Mouse (Mus musculus): ENCODE results near the gene Snx30. TPM values are rescaled to one million over a fixed set of nuclear protein-coding genes. Genes with fewer than 3 reads are reported as not detected.

Snx30 gene
- polyA plus RNA-seq, 1 experiment from 2014 or later: 16.5 TPM

DNA sequence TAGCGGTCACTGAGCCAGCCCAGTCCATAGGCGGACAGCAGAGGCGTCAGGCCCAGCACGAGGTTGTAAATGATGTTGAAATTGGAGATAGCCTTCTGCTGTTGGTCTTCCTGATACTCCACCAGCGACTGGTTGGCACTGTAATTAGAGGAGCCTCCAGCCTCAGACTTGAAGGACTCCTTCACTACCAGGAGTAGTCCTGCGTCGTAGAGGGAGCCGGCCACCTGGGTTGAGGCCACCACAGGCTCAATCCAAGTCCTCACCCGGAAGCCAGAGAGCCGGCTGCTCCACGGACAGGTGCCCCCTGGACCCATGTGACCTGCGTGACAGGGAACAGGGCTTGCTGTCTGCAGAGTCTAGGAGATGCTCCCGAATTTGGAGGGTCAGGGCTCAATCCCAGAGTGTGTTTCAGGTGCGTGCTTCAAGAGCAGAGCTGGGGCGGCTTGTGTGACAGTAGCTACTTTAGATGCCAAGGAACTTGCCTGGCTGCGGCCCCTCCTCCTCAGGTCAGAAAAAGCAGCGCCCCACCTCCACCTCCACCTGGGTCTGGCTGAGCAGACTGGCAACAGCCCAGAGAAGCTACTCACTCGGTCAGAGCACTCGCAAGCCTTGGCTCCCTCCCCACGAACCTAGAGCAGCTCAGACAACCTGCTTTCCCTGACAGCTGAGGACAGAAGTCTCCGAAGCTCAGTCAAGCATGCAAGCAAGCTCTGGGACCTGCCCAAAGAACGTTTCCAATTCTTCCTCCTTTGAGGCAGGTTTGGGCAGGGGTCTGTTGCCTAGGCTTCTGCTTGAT, 109.2 kb downstream of the Snx30 start, which contains the start of gene Slc46a2:
Slc46a2 (minus strand) TSS at position 449 of the 796 bp plus-strand sequence.
- H3K4me2 ChIP-seq (ENCODE audit: low read length): peak within 1 kb of the TSS; percentile 31

GRCm38 (mm10) chr4:59917966-59918365, 112.3 kb downstream of the Snx30 start:
- Histone ChIP-seq H3K36me3 (ENCODE audit: control insufficient read depth, insufficient read depth, low read length) (no peaks in the 10 kb centered on the region), H3K4me2 (ENCODE audit: low read length) (no peak overlapping the region), H3K9ac (ENCODE audit: low read depth, low read length) (no peak overlapping the region), H3K4me1 (ENCODE audit: control insufficient read depth, insufficient read depth, low read depth, low read length) (no peaks in the 10 kb centered on the region), H3K27me3 (replicated peaks; ENCODE audit: control insufficient read depth, insufficient read depth, low read length) (peaks cover 8% of the 10 kb centered on the region; the same call in 1 of the 2 replicates), H3K9me3 (ENCODE audit: control insufficient read depth, low read length) (no peaks in the 10 kb centered on the region), H3K27ac (ENCODE audit: low read depth, low read length) (no peak overlapping the region), H3K4me3 (ENCODE audit: low read length) (no peak overlapping the region)
- no peak for ATAC-seq
- 95% methylated on average over 3 of the region's 3 CpGs for WGBS

More for the DNA sequence above, 109.2 kb downstream of the Snx30 start, which contains the start of gene Slc46a2:
- Histone ChIP-seq H3K27me3 (replicated peaks; ENCODE audit: control insufficient read depth, insufficient read depth, low read length) (peaks cover 8% of the 10 kb centered on the region; the same call in 1 of the 2 replicates), H3K27ac (ENCODE audit: low read depth, low read length) (no peak within 1 kb of the TSS), H3K4me1 (ENCODE audit: control insufficient read depth, insufficient read depth, low read depth, low read length) (no peaks in the 10 kb centered on the region), H3K36me3 (ENCODE audit: control insufficient read depth, insufficient read depth, low read length) (no peaks in the 10 kb centered on the region), H3K4me3 (ENCODE audit: low read length) (no peak within 1 kb of the TSS), H3K9ac (ENCODE audit: low read depth, low read length) (no peak within 1 kb of the TSS), H3K9me3 (ENCODE audit: control insufficient read depth, low read length) (no peaks in the 10 kb centered on the region)
- ATAC-seq: peak; percentile 69; the same call in 1 of the 2 replicates
- WGBS: 17% methylated on average over 22 of the region's 22 CpGs

GRCm38 (mm10) chr4:59925082-59925481, 119.4 kb downstream of the Snx30 start:
- Histone ChIP-seq H3K36me3 (ENCODE audit: control insufficient read depth, insufficient read depth, low read length) (no peaks in the 10 kb centered on the region), H3K27me3 (replicated peaks; ENCODE audit: control insufficient read depth, insufficient read depth, low read length) (no peaks in the 10 kb centered on the region), H3K9ac (ENCODE audit: low read depth, low read length) (no peak overlapping the region), H3K27ac (ENCODE audit: low read depth, low read length) (no peak overlapping the region), H3K4me3 (ENCODE audit: low read length) (no peak overlapping the region), H3K4me2 (ENCODE audit: low read length) (no peak overlapping the region), H3K9me3 (ENCODE audit: control insufficient read depth, low read length) (no peaks in the 10 kb centered on the region), H3K4me1 (ENCODE audit: control insufficient read depth, insufficient read depth, low read depth, low read length) (no peaks in the 10 kb centered on the region)
- no peak for ATAC-seq
- 83% methylated on average over 9 of the region's 9 CpGs for WGBS

GRCm38 (mm10) chr4:59927666-59928065, 122.0 kb downstream of the Snx30 start:
- WGBS: 87% methylated on average over 3 of the region's 3 CpGs
- Histone ChIP-seq H3K9ac (ENCODE audit: low read depth, low read length) (no peak overlapping the region), H3K4me3 (ENCODE audit: low read length) (no peak overlapping the region), H3K9me3 (ENCODE audit: control insufficient read depth, low read length) (no peaks in the 10 kb centered on the region), H3K27ac (ENCODE audit: low read depth, low read length) (no peak overlapping the region), H3K4me1 (ENCODE audit: control insufficient read depth, insufficient read depth, low read depth, low read length) (no peaks in the 10 kb centered on the region), H3K4me2 (ENCODE audit: low read length) (no peak overlapping the region), H3K27me3 (replicated peaks; ENCODE audit: control insufficient read depth, insufficient read depth, low read length) (no peaks in the 10 kb centered on the region), H3K36me3 (ENCODE audit: control insufficient read depth, insufficient read depth, low read length) (no peaks in the 10 kb centered on the region)
- no peak for ATAC-seq

DNA sequence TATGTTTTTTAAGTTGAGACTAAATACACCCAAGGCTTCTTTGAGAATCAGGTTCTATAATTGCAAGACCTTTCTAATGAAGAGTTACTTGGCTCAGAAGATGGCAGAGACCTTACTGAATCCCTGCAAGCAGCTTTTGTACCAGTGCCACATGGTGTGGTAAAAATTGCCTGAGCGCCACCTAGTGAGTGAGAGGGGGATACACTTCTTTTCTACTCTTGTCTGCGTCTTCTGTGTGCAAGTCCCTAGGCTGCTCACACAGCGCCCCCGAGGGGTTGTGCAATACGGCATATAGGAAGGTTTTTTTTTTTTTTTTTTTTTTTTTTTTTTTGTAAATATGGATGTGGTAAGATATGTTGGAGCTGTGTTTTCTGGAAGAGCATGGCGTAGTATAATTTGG, 122.7 kb downstream of the Snx30 start:
- peak; percentile 43; the same call in 1 of the 2 replicates for ATAC-seq
- H3K36me3 ChIP-seq (ENCODE audit: control insufficient read depth, insufficient read depth, low read length): no peaks in the 10 kb centered on the region
- no peaks in the 10 kb centered on the region for H3K9me3 ChIP-seq (ENCODE audit: control insufficient read depth, low read length)
- H3K27me3 ChIP-seq (replicated peaks; ENCODE audit: control insufficient read depth, insufficient read depth, low read length): no peaks in the 10 kb centered on the region
- 19% methylated on average over 6 of the region's 6 CpGs for WGBS
- no peak overlapping the region for H3K9ac ChIP-seq (ENCODE audit: low read depth, low read length)
- no peaks in the 10 kb centered on the region for H3K4me1 ChIP-seq (ENCODE audit: control insufficient read depth, insufficient read depth, low read depth, low read length)
- H3K4me2 ChIP-seq (ENCODE audit: low read length): no peak overlapping the region
- no peak overlapping the region for H3K4me3 ChIP-seq (ENCODE audit: low read length)
- no peak overlapping the region for H3K27ac ChIP-seq (ENCODE audit: low read depth, low read length)

GRCm38 (mm10) chr4:59932505-59933281, 127.1 kb downstream of the Snx30 start:
- Histone ChIP-seq H3K4me1 (ENCODE audit: control insufficient read depth, insufficient read depth, low read depth, low read length) (no peaks in the 10 kb centered on the region), H3K4me2 (ENCODE audit: low read length) (no peak overlapping the region), H3K4me3 (ENCODE audit: low read length) (no peak overlapping the region), H3K9ac (ENCODE audit: low read depth, low read length) (no peak overlapping the region), H3K36me3 (ENCODE audit: control insufficient read depth, insufficient read depth, low read length) (no peaks in the 10 kb centered on the region), H3K27ac (ENCODE audit: low read depth, low read length) (no peak overlapping the region), H3K9me3 (ENCODE audit: control insufficient read depth, low read length) (no peaks in the 10 kb centered on the region), H3K27me3 (replicated peaks; ENCODE audit: control insufficient read depth, insufficient read depth, low read length) (no peaks in the 10 kb centered on the region)
- WGBS: 57% methylated on average over 6 of the region's 6 CpGs
- peak; percentile 96 for ATAC-seq

DNA sequence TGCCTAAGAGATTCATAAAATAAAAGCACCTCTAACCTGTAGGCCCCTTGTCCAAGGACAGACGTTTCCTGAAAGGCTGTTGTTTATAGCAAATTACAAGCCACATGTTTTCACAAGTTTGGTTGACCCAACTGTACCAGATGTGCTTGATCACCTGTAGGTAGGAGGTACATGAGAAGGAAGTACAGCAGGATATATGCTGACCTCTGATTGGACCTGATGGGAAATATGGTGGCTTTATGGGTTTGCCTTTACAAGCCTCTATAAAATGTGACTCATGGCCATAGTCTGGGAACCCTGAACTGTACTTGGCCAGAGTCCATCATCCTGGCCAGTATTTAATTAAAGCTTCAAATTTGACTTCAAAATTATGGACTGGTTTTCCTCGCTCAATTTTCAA, 131.9 kb downstream of the Snx30 start:
- Histone ChIP-seq H3K4me2 (ENCODE audit: low read length) (no peak overlapping the region), H3K27ac (ENCODE audit: low read depth, low read length) (no peak overlapping the region), H3K9ac (ENCODE audit: low read depth, low read length) (no peak overlapping the region), H3K4me3 (ENCODE audit: low read length) (no peak overlapping the region), H3K9me3 (ENCODE audit: control insufficient read depth, low read length) (no peaks in the 10 kb centered on the region), H3K36me3 (ENCODE audit: control insufficient read depth, insufficient read depth, low read length) (no peaks in the 10 kb centered on the region), H3K4me1 (ENCODE audit: control insufficient read depth, insufficient read depth, low read depth, low read length) (no peaks in the 10 kb centered on the region), H3K27me3 (replicated peaks; ENCODE audit: control insufficient read depth, insufficient read depth, low read length) (no peaks in the 10 kb centered on the region)
- 82% methylated on average over 2 of the region's 2 CpGs for WGBS
- no peak for ATAC-seq

Measured in hindbrain, embryonic 16.5 days (tissue).